Mouse (Mus musculus): Measurements from ENCODE around the gene Krt7. TPM values are rescaled to one million over a fixed set of nuclear protein-coding genes. Genes with fewer than 3 reads are reported as not detected.

The Krt7 gene
- polyA plus RNA-seq (2012; rRNA removed; ENCODE audit: low replicate concordance): 2.1 and 35.5 TPM in 2 replicates

GRCm38 (mm10) chr15:101410775-101411174, at the start of gene Krt7:
Gene Krt7, plus strand, starts transcription at chr15:101411043.

GRCm38 (mm10) chr15:101370101-101370911, 40.5 kb upstream of the Krt7 start, which contains the start of gene Krt80:
Gene Krt80, minus strand, starts transcription at chr15:101370162.

GRCm38 (mm10) chr15:101438555-101438954, 27.7 kb downstream of the Krt7 start, which contains the start of gene Krt87:
Gene Krt87, minus strand, starts transcription at chr15:101438804.

GRCm38 (mm10) chr15:101447444-101447843, 36.6 kb downstream of the Krt7 start, which contains the start of gene Krt88:
Gene Krt88, plus strand, starts transcription at chr15:101447744.

GRCm38 (mm10) chr15:101463651-101464050, 52.8 kb downstream of the Krt7 start, which contains the start of gene Krt81:
Gene Krt81, minus strand, starts transcription at chr15:101463751.

GRCm38 (mm10) chr15:101472952-101473528, 62.2 kb downstream of the Krt7 start, which contains the start of gene Krt86:
Gene Krt86, plus strand, starts transcription at chr15:101473478.

Other genes starting within 250 kb of the Krt7 start
- gene Acvr1b, start 237.0 kb upstream of the Krt7 start, polyA plus RNA-seq (2012; rRNA removed; ENCODE audit: low replicate concordance): 21.5 and 26.6 TPM in 2 replicates
- 12.0 and 25.9 TPM in 2 replicates for gene Grasp, start 186.9 kb upstream of the Krt7 start, polyA plus RNA-seq (2012; rRNA removed; ENCODE audit: low replicate concordance)
- gene Nr4a1, start 156.8 kb upstream of the Krt7 start, polyA plus RNA-seq (2012; rRNA removed; ENCODE audit: low replicate concordance): 7.7 and 12.7 TPM in 2 replicates
- gene Atg101, start 126.8 kb upstream of the Krt7 start, polyA plus RNA-seq (2012; rRNA removed; ENCODE audit: low replicate concordance): 35.4 and 37.5 TPM in 2 replicates
- 3.4 and 39.0 TPM in 2 replicates for gene 6030408B16Rik, start 117.8 kb upstream of the Krt7 start, polyA plus RNA-seq (2012; rRNA removed; ENCODE audit: low replicate concordance)
- gene Krt80, start 40.9 kb upstream of the Krt7 start, polyA plus RNA-seq (2012; rRNA removed; ENCODE audit: low replicate concordance): 5.4 and 9.7 TPM in 2 replicates
- gene Krt87, start 27.8 kb downstream of the Krt7 start, polyA plus RNA-seq (2012; rRNA removed; ENCODE audit: low replicate concordance): 0.67 TPM in 1 of 2 replicates, not detected in the other
- not detected in 2 replicates for gene Krt88, start 36.7 kb downstream of the Krt7 start, polyA plus RNA-seq (2012; rRNA removed; ENCODE audit: low replicate concordance)
- 0.35 TPM in 1 of 2 replicates, not detected in the other for gene Krt81, start 52.7 kb downstream of the Krt7 start, polyA plus RNA-seq (2012; rRNA removed; ENCODE audit: low replicate concordance)
- gene Krt86, start 62.4 kb downstream of the Krt7 start, polyA plus RNA-seq (2012; rRNA removed; ENCODE audit: low replicate concordance): not detected in 2 replicates
- gene Krt83, start 80.5 kb downstream of the Krt7 start, polyA plus RNA-seq (2012; rRNA removed; ENCODE audit: low replicate concordance): 19.3 TPM in 1 of 2 replicates, not detected in the other
- gene Gm49425, start 106.2 kb downstream of the Krt7 start, polyA plus RNA-seq (2012; rRNA removed; ENCODE audit: low replicate concordance): 3.8 TPM in 1 of 2 replicates, not detected in the other
- not detected in 2 replicates for gene Krt84, start 121.8 kb downstream of the Krt7 start, polyA plus RNA-seq (2012; rRNA removed; ENCODE audit: low replicate concordance)
- not detected in 2 replicates for gene Krt82, start 139.6 kb downstream of the Krt7 start, polyA plus RNA-seq (2012; rRNA removed; ENCODE audit: low replicate concordance)
- gene Krt90, start 151.9 kb downstream of the Krt7 start, polyA plus RNA-seq (2012; rRNA removed; ENCODE audit: low replicate concordance): 0.84 TPM in 1 of 2 replicates, not detected in the other
- gene Krt75, start 162.9 kb downstream of the Krt7 start, polyA plus RNA-seq (2012; rRNA removed; ENCODE audit: low replicate concordance): not detected in 2 replicates
- not detected in 2 replicates for gene Gm5414, start 217.1 kb downstream of the Krt7 start, polyA plus RNA-seq (2012; rRNA removed; ENCODE audit: low replicate concordance)
- gene Gm5478, start 236.3 kb downstream of the Krt7 start, polyA plus RNA-seq (2012; rRNA removed; ENCODE audit: low replicate concordance): not detected in 2 replicates